In genomic region chr7:132179049-132179448, GRCm38 (mm10) we compare ENCODE assay signal across 25 mouse cellular contexts. TPM values are rescaled to one million over a fixed set of nuclear protein-coding genes. Genes with fewer than 3 reads are reported as not detected.
"Had no signal": no experiment of that assay in that cellular context is flagged by ENCODE, and none has a peak within 500 bp of the region (broad histone marks: within the 10 kb centered on the region; RNA-seq: fewer than 3 reads in every experiment).

No protein-coding gene starts in this region.

- DNase-seq: cerebellum, postnatal 14 days; cerebellum, postnatal 25 days; cerebellum, postnatal 36 days; embryo, embryonic 11 days; forebrain, postnatal 0 days; gastrocnemius, adult 2 months; gastrocnemius, postnatal 10 days; gastrocnemius, postnatal 14 days; gastrocnemius, postnatal 25 days; gastrocnemius, postnatal 36 days; heart, adult 18-20 months; heart, adult 2 months had no signal

- H3K4me3 ChIP-seq: embryonic facial prominence, embryonic 10.5 days; embryonic facial prominence, embryonic 12.5 days; embryonic facial prominence, embryonic 13.5 days; embryonic facial prominence, embryonic 15.5 days; erythroblast, embryonic 14.5 days; forebrain, embryonic 10.5 days; forebrain, embryonic 12.5 days; forebrain, embryonic 13.5 days; forebrain, embryonic 15.5 days; gastrocnemius, adult 2 months; heart, adult 2 months; heart, embryonic 10.5 days; heart, embryonic 12.5 days had no signal

- H3K27ac ChIP-seq: embryonic facial prominence, embryonic 10.5 days; embryonic facial prominence, embryonic 12.5 days; embryonic facial prominence, embryonic 13.5 days; embryonic facial prominence, embryonic 15.5 days; forebrain, embryonic 10.5 days; forebrain, embryonic 12.5 days; forebrain, embryonic 13.5 days; forebrain, embryonic 15.5 days; gastrocnemius, adult 2 months; heart, adult 2 months; heart, embryonic 10.5 days had no signal

- H3K36me3 ChIP-seq: embryonic facial prominence, embryonic 10.5 days; embryonic facial prominence, embryonic 12.5 days; embryonic facial prominence, embryonic 13.5 days; embryonic facial prominence, embryonic 15.5 days; forebrain, embryonic 10.5 days; forebrain, embryonic 12.5 days; forebrain, embryonic 15.5 days; heart, embryonic 10.5 days; heart, embryonic 12.5 days had no signal

- H3K9me3 ChIP-seq: embryonic facial prominence, embryonic 12.5 days; embryonic facial prominence, embryonic 15.5 days; forebrain, embryonic 12.5 days; forebrain, embryonic 13.5 days; forebrain, embryonic 15.5 days; heart, embryonic 10.5 days had no signal

- H3K9ac ChIP-seq: embryonic facial prominence, embryonic 12.5 days; embryonic facial prominence, embryonic 13.5 days; embryonic facial prominence, embryonic 15.5 days; forebrain, embryonic 12.5 days; forebrain, embryonic 13.5 days; forebrain, embryonic 15.5 days; forebrain, postnatal 0 days; heart, embryonic 12.5 days had no signal

- H3K4me1 ChIP-seq: embryonic facial prominence, embryonic 10.5 days; embryonic facial prominence, embryonic 12.5 days; embryonic facial prominence, embryonic 13.5 days; embryonic facial prominence, embryonic 15.5 days; heart, embryonic 10.5 days; heart, embryonic 12.5 days had no signal

RNA-seq across cellular contexts. Expression of gene Cpxm2, which starts 24.5 kb away (rescaled TPM):
- total RNA-seq: common myeloid progenitor, adult 5-6 weeks; granulocyte monocyte progenitor cell, adult 5-6 weeks had no signal
